Mouse (Mus musculus): ENCODE data around the gene Brms1l.
"Not testable (repeated sequence)": the region's sequence is repeated elsewhere in the genome, so short reads cannot be mapped to it uniquely, and the experiment has no call there.

DNA sequence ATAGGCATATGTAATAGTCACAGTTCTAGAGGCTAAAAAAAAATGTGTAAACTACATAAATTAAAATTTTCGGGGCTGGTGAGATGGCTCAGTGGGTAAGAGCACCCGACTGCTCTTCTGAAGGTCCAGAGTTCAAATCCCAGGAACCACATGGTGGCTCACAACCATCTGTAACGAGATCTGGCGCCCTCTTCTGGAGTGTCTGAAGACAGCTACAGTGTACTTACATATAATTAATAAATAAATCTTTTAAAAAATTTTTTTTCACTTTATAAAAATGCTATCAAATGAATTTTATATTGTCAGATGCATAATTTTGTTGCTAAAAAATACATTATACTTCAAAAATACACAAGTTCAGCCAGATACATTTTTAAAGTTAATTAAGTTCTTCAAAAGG lies 41.6 kb upstream of the Brms1l start:
- not testable (repeated sequence) for TF ChIP-seq CTCF (IDR thresholded peaks at IDR 0.05; ENCODE audit: low read depth, low read length); POLR2A (IDR thresholded peaks at IDR 0.05; ENCODE audit: insufficient read depth, low read length)

Measured in ES-Bruce4 (cell line).